Mouse (Mus musculus) urinary bladder, postnatal 36 days (tissue): Measurements from ENCODE around the gene Gm11397.
"Not testable (repeated sequence)": the region's sequence is repeated elsewhere in the genome, so short reads cannot be mapped to it uniquely, and the experiment has no call there.

ENCODE experiments used
- DNase-seq, 2 experiments: peaks; one replicate each; pipeline ENCODE4 v3.0.0; 2022; ENCODE audit warnings: low spot score in 2 of 2, mixed read lengths in 1 of 2

Gm11397 gene

GRCm38 (mm10) chr13:33395461-33395860 lies at the start of gene Gm11397:
Gm11397 (plus strand) TSS chr13:33395761.
- DNase-seq = not testable (repeated sequence)

- DNase-seq = not testable (repeated sequence)
These were observed 38.9 kb upstream of the Gm11397 start for GRCm38 (mm10) chr13:33356666-33357065.

GRCm38 (mm10) chr13:33432714-33433113 lies 37.2 kb downstream of the Gm11397 start:
- not testable (repeated sequence) for DNase-seq
